ENCODE assay signal across 16 mouse cellular contexts in genomic region chr13:111966113-111966512, GRCm38 (mm10).
DNase-seq lines count a peak whose midpoint lies in the region; ATAC-seq and TF ChIP-seq lines count a peak whose summit lies in the region.
"Had no signal": no experiment of that assay in that cellular context is flagged by ENCODE, and none has a peak within 500 bp of the region (broad histone marks: within the 10 kb centered on the region; RNA-seq: fewer than 3 reads in every experiment).

No protein-coding gene starts in this region.

- H3K27me3 ChIP-seq in intestine, embryonic 15.5 days (replicated peaks): no peaks in the 10 kb centered on the region
- H3K27me3 ChIP-seq in intestine, postnatal 0 days (replicated peaks; ENCODE audit: control insufficient read depth, insufficient read depth, low read length): no peaks in the 10 kb centered on the region
- H3K27me3 ChIP-seq in lung, embryonic 15.5 days: no peaks in the 10 kb centered on the region
- no peaks in the 10 kb centered on the region for H3K27me3 ChIP-seq in stomach, embryonic 15.5 days (replicated peaks)
- no peaks in the 10 kb centered on the region for H3K27me3 ChIP-seq in thymus, adult 2 months (ENCODE audit: control insufficient read depth, insufficient read depth, low read length)
- H3K27me3 ChIP-seq: heart, embryonic 12.5 days had no signal

- TF ChIP-seq CTCF in intestine, postnatal 0 days (IDR thresholded peaks at IDR 0.05; ENCODE audit: low read depth): no peak
- no peak for TF ChIP-seq CTCF in thymus, adult 2 months (IDR thresholded peaks at IDR 0.05; ENCODE audit: borderline replicate concordance, control insufficient read depth, extremely low read depth, insufficient read depth, low read length, poor library complexity)

- WGBS in intestine, embryonic 15.5 days: 43% methylated on average over 6 of the region's 6 CpGs
- WGBS in intestine, postnatal 0 days: 38% methylated on average over 6 of the region's 6 CpGs
- 40% methylated on average over 6 of the region's 6 CpGs for WGBS in lung, embryonic 15.5 days
- 36% methylated on average over 6 of the region's 6 CpGs for WGBS in stomach, embryonic 15.5 days
- WGBS in thymus, adult 2 months: 90% methylated on average over 6 of the region's 6 CpGs

- no peaks in the 10 kb centered on the region for H3K36me3 ChIP-seq in intestine, embryonic 15.5 days
- no peaks in the 10 kb centered on the region for H3K36me3 ChIP-seq in intestine, postnatal 0 days (ENCODE audit: control insufficient read depth, insufficient read depth)
- H3K36me3 ChIP-seq in lung, embryonic 15.5 days: no peaks in the 10 kb centered on the region
- H3K36me3 ChIP-seq in stomach, embryonic 15.5 days: no peaks in the 10 kb centered on the region
- H3K36me3 ChIP-seq in thymus, adult 2 months (ENCODE audit: control insufficient read depth, insufficient read depth, low read length): no peaks in the 10 kb centered on the region
- H3K36me3 ChIP-seq: G1E; heart, embryonic 12.5 days had no signal

- H3K27ac ChIP-seq in intestine, embryonic 15.5 days: no peak overlapping the region
- H3K27ac ChIP-seq in intestine, postnatal 0 days (ENCODE audit: low read depth, low read length): no peak overlapping the region
- H3K27ac ChIP-seq in lung, embryonic 15.5 days: peak overlapping the region; percentile 71
- H3K27ac ChIP-seq in brown adipose tissue, adult 24 weeks (replicated peaks; ENCODE audit: low read depth, low read length): 0 out of 2 replicates have a peak overlapping the region, but pooled peaks have one; percentile 10
- peak overlapping the region; percentile 26; the same call in 1 of the 2 replicates for H3K27ac ChIP-seq in stomach, embryonic 15.5 days
- H3K27ac ChIP-seq in thymus, adult 2 months (ENCODE audit: control insufficient read depth, insufficient read depth, low read length): no peak overlapping the region

- H3K4me1 ChIP-seq in intestine, embryonic 15.5 days (replicated peaks): peaks cover 3% of the 10 kb centered on the region
- H3K4me1 ChIP-seq in intestine, postnatal 0 days (replicated peaks; ENCODE audit: control insufficient read depth, insufficient read depth, low read length): peaks cover 4% of the 10 kb centered on the region; the same call in 1 of the 2 replicates
- H3K4me1 ChIP-seq in lung, embryonic 15.5 days: peaks cover 24% of the 10 kb centered on the region
- H3K4me1 ChIP-seq in brown adipose tissue, adult 24 weeks (ENCODE audit: control insufficient read depth, insufficient read depth, insufficient read length, low read length): peaks cover 21% of the 10 kb centered on the region; the same call in 1 of the 2 replicates
- H3K4me1 ChIP-seq in stomach, embryonic 15.5 days: peaks cover 16% of the 10 kb centered on the region; the same call in 1 of the 2 replicates
- H3K4me1 ChIP-seq in thymus, adult 2 months (replicated peaks; ENCODE audit: control insufficient read depth, insufficient read depth, low read length): peaks cover 16% of the 10 kb centered on the region

- H3K9ac ChIP-seq in intestine, embryonic 15.5 days: no peak overlapping the region
- H3K9ac ChIP-seq in intestine, postnatal 0 days (ENCODE audit: low read depth, low read length): no peak overlapping the region
- no peak overlapping the region for H3K9ac ChIP-seq in lung, embryonic 15.5 days
- no peak overlapping the region for H3K9ac ChIP-seq in stomach, embryonic 15.5 days
- H3K9ac ChIP-seq: heart, embryonic 12.5 days had no signal

- ATAC-seq in intestine, embryonic 15.5 days: peak; percentile 57
- no peak for ATAC-seq in intestine, postnatal 0 days
- ATAC-seq in lung, embryonic 15.5 days (ENCODE audit: borderline replicate concordance, extremely low read depth, low FRiP score, low TSS enrichment): 0 out of 2 replicates have a peak, but pooled peaks have one; percentile 13
- peak; percentile 45; the same call in 1 of the 2 replicates for ATAC-seq in stomach, embryonic 15.5 days (ENCODE audit: insufficient read depth, low FRiP score, low read depth)
- no peak for ATAC-seq in inflammation-experienced regulatory T-cells, adult 6 months
- ATAC-seq: CD4-positive, CD25-positive, alpha-beta regulatory T cell, adult 4 months had no signal

- H3K4me3 ChIP-seq in intestine, embryonic 15.5 days (replicated peaks): no peak overlapping the region
- no peak overlapping the region for H3K4me3 ChIP-seq in intestine, postnatal 0 days (ENCODE audit: low read depth, low read length)
- no peak overlapping the region for H3K4me3 ChIP-seq in lung, embryonic 15.5 days
- H3K4me3 ChIP-seq in brown adipose tissue, adult 24 weeks (ENCODE audit: insufficient read depth, low read depth, low read length): no peak overlapping the region
- no peak overlapping the region for H3K4me3 ChIP-seq in stomach, embryonic 15.5 days (replicated peaks)
- no peak overlapping the region for H3K4me3 ChIP-seq in thymus, adult 2 months (ENCODE audit: control insufficient read depth, insufficient read depth, low read length)
- H3K4me3 ChIP-seq: heart, embryonic 12.5 days had no signal

- no peak overlapping the region for H3K4me2 ChIP-seq in intestine, embryonic 15.5 days (replicated peaks)
- H3K4me2 ChIP-seq in intestine, postnatal 0 days (replicated peaks; ENCODE audit: low read depth): no peak overlapping the region
- no peak overlapping the region for H3K4me2 ChIP-seq in lung, embryonic 15.5 days
- H3K4me2 ChIP-seq in stomach, embryonic 15.5 days: no peak overlapping the region
- H3K4me2 ChIP-seq: heart, embryonic 12.5 days had no signal

- TF ChIP-seq POLR2A in thymus, adult 2 months (IDR thresholded peaks at IDR 0.05; ENCODE audit: control insufficient read depth, extremely low read depth, insufficient read depth, low read length, poor library complexity): no peak

- no peak for DNase-seq in lung, postnatal 10 days
- DNase-seq in thymus, adult 2 months: no peak
- DNase-seq: cerebellum, adult 9-11 months; gastrocnemius, postnatal 10 days; heart, postnatal 36 days; layer of hippocampus, postnatal 36 days; thymus, postnatal 4 days had no signal

- H3K9me3 ChIP-seq in intestine, embryonic 15.5 days: no peaks in the 10 kb centered on the region
- no peaks in the 10 kb centered on the region for H3K9me3 ChIP-seq in intestine, postnatal 0 days (ENCODE audit: control insufficient read depth)
- no peaks in the 10 kb centered on the region for H3K9me3 ChIP-seq in lung, embryonic 15.5 days
- H3K9me3 ChIP-seq in stomach, embryonic 15.5 days: no peaks in the 10 kb centered on the region
- H3K9me3 ChIP-seq: G1E; heart, embryonic 12.5 days had no signal

Comparison
In these comparisons a context has a peak if more than half of its experiments do, and no peak if none do; other contexts are left out.
1. ATAC-seq: peak in intestine, embryonic 15.5 days (single experiment), lung, embryonic 15.5 days (single experiment) and stomach, embryonic 15.5 days (single experiment); none in intestine, postnatal 0 days (single experiment) and inflammation-experienced regulatory T-cells, adult 6 months (single experiment).
2. H3K27ac ChIP-seq: peak in lung, embryonic 15.5 days (single experiment), brown adipose tissue, adult 24 weeks (single experiment) and stomach, embryonic 15.5 days (single experiment); none in intestine, embryonic 15.5 days (single experiment), intestine, postnatal 0 days (single experiment) and thymus, adult 2 months (single experiment).